Mouse (Mus musculus): Measurements from ENCODE around the gene Cdc20.

- TF ChIP-seq CTCF (IDR thresholded peaks at IDR 0.05; ENCODE audit: borderline replicate concordance, insufficient read depth, low read depth, low read length): no peak
- TF ChIP-seq POLR2A (IDR thresholded peaks at IDR 0.05; ENCODE audit: borderline replicate concordance, insufficient read depth, low read length): no peak
Observed at GRCm38 (mm10) chr4:118472687-118473086, 35.5 kb upstream of the Cdc20 start.
